Mouse (Mus musculus): ENCODE data around the gene Erich4.
"Not testable (repeated sequence)": the region's sequence is repeated elsewhere in the genome, so short reads cannot be mapped to it uniquely, and the experiment has no call there.

Gene Erich4

DNA sequence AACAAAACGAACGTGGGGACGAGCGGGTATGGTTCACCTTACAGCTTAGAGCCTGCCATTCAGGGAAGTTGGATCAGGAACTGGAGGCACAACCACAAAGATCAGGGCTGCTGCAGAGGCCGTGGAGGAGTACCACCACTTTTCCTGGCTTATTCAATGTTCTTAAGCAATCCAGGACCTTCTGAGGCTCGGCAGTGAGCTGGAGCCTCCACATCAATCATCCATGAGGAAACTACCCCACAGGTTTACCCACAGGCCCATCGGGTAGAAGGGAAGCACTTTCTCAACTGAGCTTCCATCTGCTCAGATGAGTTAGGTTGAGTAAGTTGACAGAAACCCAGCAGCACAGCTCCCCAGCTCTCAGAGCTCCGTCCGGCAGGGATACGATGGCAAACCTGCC lies 36.3 kb downstream of the Erich4 start:
- DNase-seq (ENCODE audit: low spot score in 2 of 2) = no peak

DNA sequence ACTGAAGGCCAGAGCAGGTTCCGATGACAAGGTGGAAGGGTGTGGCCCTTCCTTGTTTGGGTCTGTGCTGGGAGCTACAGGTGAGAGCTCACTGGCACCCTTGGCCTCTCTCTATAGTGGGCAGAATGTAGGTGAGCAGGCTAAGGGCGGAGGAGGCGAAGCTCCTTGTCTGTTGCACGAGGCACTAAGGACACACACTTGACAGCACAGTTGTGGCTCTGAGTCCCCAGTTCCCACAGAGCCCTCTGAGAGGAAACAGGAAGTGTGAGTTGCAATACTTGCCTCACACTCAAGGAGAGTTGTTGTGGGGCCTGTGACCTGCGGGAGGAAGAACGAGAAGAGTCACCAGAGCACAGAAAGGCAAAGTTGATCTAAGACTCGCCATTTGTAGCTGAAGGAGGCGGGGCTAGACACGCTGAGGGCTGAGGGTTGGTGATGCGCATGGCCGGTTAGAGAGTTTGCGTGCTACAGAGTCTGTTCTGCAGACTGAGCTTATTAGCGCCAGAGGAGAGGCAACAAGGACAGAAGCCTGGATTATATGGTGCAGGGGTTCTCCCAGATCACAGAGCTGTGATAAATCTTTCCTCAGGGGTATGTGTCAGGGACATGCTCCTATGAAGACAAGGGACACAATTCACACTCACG lies 38.8 kb downstream of the Erich4 start:
- peak; percentile 67 to 73 for DNase-seq (ENCODE audit: low spot score in 2 of 2)

DNA sequence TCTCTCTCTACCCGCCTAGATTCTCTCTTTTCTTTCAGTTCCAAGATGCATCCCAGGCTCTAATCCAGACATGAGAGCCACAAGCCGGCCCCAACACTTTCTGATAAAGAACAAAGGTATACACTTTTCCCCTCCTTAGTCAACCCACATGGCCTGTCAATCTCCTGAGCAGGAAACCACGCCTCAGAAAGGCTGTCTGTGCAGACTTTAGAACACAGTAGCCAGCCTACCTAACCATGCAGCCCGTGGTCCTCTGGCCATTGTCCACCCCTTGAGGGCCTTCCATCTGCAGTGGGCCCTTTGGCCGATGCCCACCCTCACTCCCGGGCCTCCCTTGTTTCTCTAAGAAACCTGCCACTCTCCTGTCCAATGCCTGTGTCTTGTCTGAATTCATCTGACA lies 39.4 kb downstream of the Erich4 start:
- DNase-seq (ENCODE audit: low spot score in 2 of 2) = not testable (repeated sequence)

DNA sequence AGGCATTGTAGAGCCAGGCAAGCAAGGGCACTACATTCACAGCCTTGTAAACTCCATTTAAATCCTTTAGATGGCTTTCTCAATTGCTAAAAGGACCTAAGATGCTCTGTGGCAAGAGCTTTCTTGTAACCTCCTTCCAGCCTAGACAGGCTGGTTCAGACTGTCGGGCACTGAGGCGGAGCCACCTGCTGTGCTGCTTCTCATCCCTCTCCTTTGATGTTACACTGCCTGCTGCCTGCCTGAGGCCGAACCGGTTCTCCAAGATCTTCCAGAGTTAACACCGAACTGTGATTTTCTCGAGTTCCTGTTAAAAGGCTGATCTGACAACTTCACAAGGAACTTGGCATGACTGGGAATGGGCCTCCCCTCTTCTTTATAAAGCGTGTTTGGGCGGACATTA lies 39.8 kb downstream of the Erich4 start:
- no peak for DNase-seq (ENCODE audit: low spot score in 2 of 2)

DNA sequence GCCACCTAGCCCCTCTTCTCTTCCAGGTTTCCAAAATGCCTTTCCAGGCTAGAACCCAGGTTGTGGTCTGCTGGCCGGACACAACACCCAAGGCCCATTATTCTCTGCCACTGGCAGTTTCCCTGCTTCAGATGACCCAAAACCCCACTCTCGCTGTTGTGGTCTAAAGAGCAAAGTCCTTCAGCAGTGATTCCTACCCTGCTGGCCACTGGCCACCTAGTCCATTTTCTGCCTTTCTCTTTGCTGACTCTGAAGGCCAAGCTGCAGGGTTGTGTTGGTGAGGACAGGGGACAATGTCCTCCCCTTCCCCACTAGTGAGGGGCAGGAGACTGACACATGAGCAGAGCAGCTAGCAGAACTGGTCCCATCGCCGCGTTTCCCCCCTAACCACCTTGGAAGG lies 40.6 kb downstream of the Erich4 start:
- no peak for DNase-seq (ENCODE audit: low spot score in 2 of 2)

DNA sequence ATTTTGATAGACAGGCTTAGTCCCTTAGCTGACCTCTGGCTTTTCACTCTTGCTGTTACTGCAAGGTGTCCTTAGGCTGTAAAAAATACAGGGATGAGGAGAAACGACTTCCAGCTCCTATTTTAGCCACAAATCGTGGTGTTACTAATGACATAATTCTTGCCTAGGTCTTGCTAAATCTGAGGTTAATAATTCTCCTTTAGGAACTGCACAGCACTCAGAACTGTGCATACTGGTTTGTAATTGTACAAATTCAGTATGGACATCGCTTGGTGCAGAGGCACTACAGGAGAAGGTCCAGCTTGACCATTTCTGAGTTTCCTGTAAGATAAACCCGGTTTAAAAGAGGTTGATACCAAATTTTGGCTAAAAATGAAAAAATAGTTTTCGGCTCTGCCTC lies 41.9 kb downstream of the Erich4 start:
- DNase-seq (ENCODE audit: low spot score in 2 of 2) = not testable (repeated sequence)

DNA sequence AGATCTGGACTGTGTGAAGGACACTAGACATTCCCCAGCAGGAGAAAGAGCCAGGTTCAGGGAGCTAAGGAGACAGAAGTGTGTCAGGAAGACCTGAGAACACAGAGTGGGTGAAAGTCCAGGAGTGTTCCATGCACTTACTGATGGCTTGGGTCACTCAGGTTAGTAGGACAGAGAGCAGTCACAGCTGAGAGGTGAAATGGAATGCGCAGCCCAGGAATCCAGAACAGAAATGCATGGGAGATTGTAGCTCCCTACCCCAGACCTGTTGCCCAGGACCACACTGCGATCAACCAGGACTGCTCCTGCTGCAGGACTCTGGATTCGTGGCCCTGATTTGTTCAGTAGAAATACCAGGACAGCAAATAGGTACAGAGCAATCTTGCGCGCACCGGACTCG lies 47.0 kb downstream of the Erich4 start:
- no peak for DNase-seq (ENCODE audit: low spot score in 2 of 2)

All from spleen, postnatal 4 days (tissue).